Mouse (Mus musculus) neural tube, embryonic 15.5 days (tissue): Measurements from ENCODE around the gene Shank3. TPM values are rescaled to one million over a fixed set of nuclear protein-coding genes. Genes with fewer than 3 reads are reported as not detected.

Source experiments
- ATAC-seq: fragments of 200-750 bp; cut with Nextera tagmentation; 2 replicates; pipeline ENCODE4 v1.8.0; 2017; ENCODE audit warnings: mild to moderate bottlenecking, moderate TSS enrichment, moderate library complexity; ENCODE audit not compliant: low FRiP score
- H3K27ac ChIP-seq: fragments of 300-500 bp; sonication (generic); replicated peaks from 2 replicates; pipeline ENCODE4 v1.5.1; 2015; ENCODE audit warnings: mild to moderate bottlenecking, inconsistent platforms
- H3K27me3 ChIP-seq: fragments of 300-500 bp; sonication (generic); replicated peaks from 2 replicates; pipeline ENCODE4 v1.6.1; 2015; ENCODE audit warnings: inconsistent platforms
- H3K36me3 ChIP-seq: fragments of 300-500 bp; sonication (generic); 2 replicates; pipeline ENCODE4 v1.6.1; 2015; ENCODE audit warnings: inconsistent platforms
- H3K4me1 ChIP-seq: fragments of 300-500 bp; sonication (generic); 2 replicates; pipeline ENCODE4 v1.6.1; 2015; ENCODE audit warnings: inconsistent platforms
- H3K4me2 ChIP-seq: fragments of 300-500 bp; sonication (generic); 2 replicates; pipeline ENCODE4 v1.6.1; 2015; ENCODE audit warnings: inconsistent platforms, mild to moderate bottlenecking, moderate library complexity
- H3K4me3 ChIP-seq: fragments of 300-500 bp; sonication (generic); replicated peaks from 2 replicates; pipeline ENCODE4 v1.5.1; 2015; ENCODE audit warnings: mild to moderate bottlenecking, inconsistent platforms
- H3K9ac ChIP-seq: fragments of 300-500 bp; sonication (generic); replicated peaks from 2 replicates; pipeline ENCODE4 v1.6.1; 2015; ENCODE audit warnings: mild to moderate bottlenecking, inconsistent platforms
- H3K9me3 ChIP-seq: fragments of 300-500 bp; sonication (generic); replicated peaks from 2 replicates; pipeline ENCODE4 v1.6.1; 2016; ENCODE audit warnings: inconsistent platforms
- WGBS: fragments of 180-500 bp; shearing (Covaris S2); methylation state at CpG from one replicate; pipeline ENCODE4 v1.1.7; 2015; ENCODE audit warnings: mixed read lengths; 5-methylcytosine and 5-hydroxymethylcytosine counted together
- polyA plus RNA-seq: library from polyadenylated mRNA; unstranded; fragments of >200 nt; fragmentation: Nextera tagmentation; extraction: Ambion mirVana; gene quantifications from 2 replicates; pipeline ENCODE4 v1.2.1, GENCODE M21; 2015

Gene Shank3
- polyA plus RNA-seq, 1 experiment from 2014 or later, result 9.5 TPM

GRCm38 (mm10) chr15:89500221-89500791 is 883 bp downstream of the Shank3 start:
- Histone ChIP-seq H3K4me2 (peak overlapping the region; percentile 73), H3K27ac (peak overlapping the region; percentile 88), H3K9me3 (no peaks in the 10 kb centered on the region), H3K27me3 (peaks cover 8% of the 10 kb centered on the region; the same call in 1 of the 2 replicates), H3K9ac (peak overlapping the region; percentile 85), H3K4me1 (peaks cover 38% of the 10 kb centered on the region), H3K36me3 (peaks cover 22% of the 10 kb centered on the region), H3K4me3 (peak overlapping the region; percentile 74)
- ATAC-seq, result peak; percentile 36
- WGBS, result under 1% methylated on average over 35 of the region's 35 CpGs

GRCm38 (mm10) chr15:89501321-89501720 is 1.9 kb downstream of the Shank3 start:
- peaks cover 33% of the 10 kb centered on the region for H3K36me3 ChIP-seq
- no peaks in the 10 kb centered on the region for H3K9me3 ChIP-seq
- 88% methylated on average over 3 of the region's 3 CpGs for whole genome bisulfite sequencing
- H3K4me3 ChIP-seq, result 0 out of 2 replicates have a peak overlapping the region, but pooled peaks have one; percentile 74
- H3K9ac ChIP-seq, result no peak overlapping the region
- H3K27ac ChIP-seq, result no peak overlapping the region
- H3K4me2 ChIP-seq, result peak overlapping the region; percentile 73
- H3K4me1 ChIP-seq, result peaks cover 36% of the 10 kb centered on the region
- peaks cover 8% of the 10 kb centered on the region; the same call in 1 of the 2 replicates for H3K27me3 ChIP-seq
- no peak for ATAC-seq

GRCm38 (mm10) chr15:89504838-89505237 is 5.4 kb downstream of the Shank3 start:
- Histone ChIP-seq H3K4me2 (no peak overlapping the region), H3K4me3 (no peak overlapping the region), H3K4me1 (peaks cover 16% of the 10 kb centered on the region), H3K36me3 (peaks cover 54% of the 10 kb centered on the region), H3K27ac (no peak overlapping the region), H3K9ac (no peak overlapping the region), H3K27me3 (no peaks in the 10 kb centered on the region), H3K9me3 (no peaks in the 10 kb centered on the region)
- 95% methylated on average over 9 of the region's 9 CpGs for whole genome bisulfite sequencing
- no peak for ATAC-seq

- peaks cover 54% of the 10 kb centered on the region for H3K36me3 ChIP-seq
- no peaks in the 10 kb centered on the region for H3K4me1 ChIP-seq
- no peak overlapping the region for H3K9ac ChIP-seq
- ATAC-seq, result no peak
- no peak overlapping the region for H3K27ac ChIP-seq
- H3K27me3 ChIP-seq, result no peaks in the 10 kb centered on the region
- 92% methylated on average over 8 of the region's 8 CpGs for WGBS
- H3K4me3 ChIP-seq, result no peak overlapping the region
- no peak overlapping the region for H3K4me2 ChIP-seq
- no peaks in the 10 kb centered on the region for H3K9me3 ChIP-seq
Observed at GRCm38 (mm10) chr15:89507751-89508150, 8.3 kb downstream of the Shank3 start.

- Histone ChIP-seq H3K36me3 (peaks cover 19% of the 10 kb centered on the region), H3K4me1 (no peaks in the 10 kb centered on the region), H3K4me3 (no peak overlapping the region), H3K27ac (no peak overlapping the region), H3K9ac (no peak overlapping the region), H3K4me2 (no peak overlapping the region), H3K9me3 (no peaks in the 10 kb centered on the region), H3K27me3 (no peaks in the 10 kb centered on the region)
- 86% methylated on average over 4 of the region's 4 CpGs for WGBS
- no peak for ATAC-seq
Observed at GRCm38 (mm10) chr15:89512679-89513078, 13.3 kb downstream of the Shank3 start.

GRCm38 (mm10) chr15:89521951-89522350 is 22.5 kb downstream of the Shank3 start:
- no peak for ATAC-seq
- H3K36me3 ChIP-seq, result peaks cover 21% of the 10 kb centered on the region; the same call in 1 of the 2 replicates
- H3K27ac ChIP-seq, result no peak overlapping the region
- no peak overlapping the region for H3K4me2 ChIP-seq
- no peaks in the 10 kb centered on the region for H3K9me3 ChIP-seq
- H3K9ac ChIP-seq, result no peak overlapping the region
- peaks cover 27% of the 10 kb centered on the region for H3K27me3 ChIP-seq
- H3K4me1 ChIP-seq, result peaks cover 15% of the 10 kb centered on the region
- 62% methylated on average over 7 of the region's 7 CpGs for WGBS
- no peak overlapping the region for H3K4me3 ChIP-seq

- H3K27me3 ChIP-seq, result peaks cover 27% of the 10 kb centered on the region
Observed at GRCm38 (mm10) chr15:89522566-89523282, 23.3 kb downstream of the Shank3 start.

GRCm38 (mm10) chr15:89523283-89523832 is 23.9 kb downstream of the Shank3 start:
- H3K4me2 ChIP-seq, result peak overlapping the region; percentile 81
- peak overlapping the region; percentile 65 for H3K9ac ChIP-seq
- H3K27ac ChIP-seq, result no peak overlapping the region
- peak overlapping the region; percentile 54 for H3K4me3 ChIP-seq
- peaks cover 27% of the 10 kb centered on the region for H3K27me3 ChIP-seq
- H3K4me1 ChIP-seq, result peaks cover 15% of the 10 kb centered on the region
- ATAC-seq, result peak; percentile 67
- no peaks in the 10 kb centered on the region for H3K9me3 ChIP-seq
- H3K36me3 ChIP-seq, result peaks cover 19% of the 10 kb centered on the region; the same call in 1 of the 2 replicates
- WGBS, result 8% methylated on average over 18 of the region's 47 CpGs

More at GRCm38 (mm10) chr15:89522566-89523282, 23.3 kb downstream of the Shank3 start:
- Histone ChIP-seq H3K4me3 (peak overlapping the region; percentile 54; the same call in 1 of the 2 replicates), H3K36me3 (peaks cover 20% of the 10 kb centered on the region; the same call in 1 of the 2 replicates), H3K4me1 (peaks cover 15% of the 10 kb centered on the region), H3K27ac (no peak overlapping the region), H3K9ac (no peak overlapping the region), H3K4me2 (peak overlapping the region; percentile 81), H3K9me3 (no peaks in the 10 kb centered on the region)
- 88% methylated on average over 10 of the region's 10 CpGs for WGBS
- no peak for ATAC-seq

GRCm38 (mm10) chr15:89524001-89524571 is 24.7 kb downstream of the Shank3 start:
- Histone ChIP-seq H3K4me3 (peak overlapping the region; percentile 54), H3K36me3 (peaks cover 19% of the 10 kb centered on the region; the same call in 1 of the 2 replicates), H3K27me3 (peaks cover 27% of the 10 kb centered on the region), H3K9ac (peak overlapping the region; percentile 65), H3K4me1 (peaks cover 15% of the 10 kb centered on the region), H3K4me2 (peak overlapping the region; percentile 81), H3K9me3 (no peaks in the 10 kb centered on the region), H3K27ac (no peak overlapping the region)
- WGBS, result 5% methylated on average over 47 of the region's 52 CpGs
- ATAC-seq, result peak; percentile 37; the same call in 1 of the 2 replicates

- Histone ChIP-seq H3K9me3 (no peaks in the 10 kb centered on the region), H3K27me3 (peaks cover 27% of the 10 kb centered on the region), H3K27ac (no peak overlapping the region), H3K4me2 (peak overlapping the region; percentile 81), H3K36me3 (peaks cover 22% of the 10 kb centered on the region; the same call in 1 of the 2 replicates), H3K9ac (peak overlapping the region; percentile 65; the same call in 1 of the 2 replicates), H3K4me3 (peak overlapping the region; percentile 54), H3K4me1 (peaks cover 15% of the 10 kb centered on the region)
- no peak for ATAC-seq
- WGBS, result 76% methylated on average over 8 of the region's 8 CpGs
Observed at GRCm38 (mm10) chr15:89524611-89525415, 25.4 kb downstream of the Shank3 start.

- Histone ChIP-seq H3K9me3 (no peaks in the 10 kb centered on the region), H3K27me3 (peaks cover 27% of the 10 kb centered on the region), H3K9ac (no peak overlapping the region), H3K4me1 (peaks cover 18% of the 10 kb centered on the region), H3K4me2 (no peak overlapping the region), H3K4me3 (no peak overlapping the region), H3K27ac (no peak overlapping the region), H3K36me3 (peaks cover 22% of the 10 kb centered on the region; the same call in 1 of the 2 replicates)
- 96% methylated on average over 8 of the region's 8 CpGs for WGBS
- ATAC-seq, result no peak
Observed at GRCm38 (mm10) chr15:89525464-89525863, 26.0 kb downstream of the Shank3 start.
